In genomic region chr5:104399291-104399950, GRCm38 (mm10) we compare ENCODE assay signal across 12 mouse cellular contexts. TPM values are rescaled to one million over a fixed set of nuclear protein-coding genes. Genes with fewer than 3 reads are reported as not detected.
DNase-seq lines count a peak whose midpoint lies in the region; ATAC-seq and TF ChIP-seq lines count a peak whose summit lies in the region.
"Had no signal": no experiment of that assay in that cellular context is flagged by ENCODE, and none has a peak within 500 bp of the region (broad histone marks: within the 10 kb centered on the region; RNA-seq: fewer than 3 reads in every experiment).

No protein-coding gene starts in this region.

- H3K36me3 ChIP-seq in liver, adult 2 months (ENCODE audit: control insufficient read depth, insufficient read depth, low read length): no peaks in the 10 kb centered on the region
- no peaks in the 10 kb centered on the region for H3K36me3 ChIP-seq in liver, embryonic 11.5 days (ENCODE audit: control insufficient read depth, insufficient read depth, low read length)
- no peaks in the 10 kb centered on the region for H3K36me3 ChIP-seq in stomach, embryonic 15.5 days

- no peaks in the 10 kb centered on the region for H3K79me2 ChIP-seq in liver, adult 2 months (ENCODE audit: control insufficient read depth, insufficient read depth, low read length)

- TF ChIP-seq CTCF in liver, adult 2 months (IDR thresholded peaks at IDR 0.05; ENCODE audit: low read depth, low read length): no peak

- no peak overlapping the region for H3K4me3 ChIP-seq in liver, adult 2 months (ENCODE audit: insufficient read depth, low read depth, low read length)
- no peak overlapping the region for H3K4me3 ChIP-seq in liver, embryonic 11.5 days (ENCODE audit: low read depth, low read length)
- H3K4me3 ChIP-seq in stomach, embryonic 15.5 days (replicated peaks): no peak overlapping the region
- H3K4me3 ChIP-seq: erythroblast, embryonic 14.5 days had no signal

- no peak overlapping the region for H3K4me2 ChIP-seq in liver, embryonic 11.5 days
- H3K4me2 ChIP-seq in stomach, embryonic 15.5 days: no peak overlapping the region

- no peak for ATAC-seq in liver, embryonic 11.5 days (replicated peaks; ENCODE audit: low FRiP score)
- ATAC-seq in stomach, embryonic 15.5 days (ENCODE audit: insufficient read depth, low FRiP score, low read depth): peak; percentile 82

- 28% methylated on average over 9 of the region's 9 CpGs for WGBS in liver, adult 2 months
- WGBS in liver, embryonic 11.5 days: 72% methylated on average over 9 of the region's 9 CpGs
- WGBS in stomach, embryonic 15.5 days: 36% methylated on average over 9 of the region's 9 CpGs

- peak overlapping the region; percentile 49 for H3K27ac ChIP-seq in liver, adult 2 months (replicated peaks; ENCODE audit: insufficient read depth, low read depth, low read length)
- no peak overlapping the region for H3K27ac ChIP-seq in liver, embryonic 11.5 days (ENCODE audit: low read depth, low read length)
- peak overlapping the region; percentile 67 for H3K27ac ChIP-seq in stomach, embryonic 15.5 days

- peak; percentile 93 for DNase-seq in liver, adult 2 months (ENCODE audit: extremely low read depth, low read depth, low spot score)
- DNase-seq in liver, embryonic 11.5 days (ENCODE audit: low spot score): no peak
- peak; percentile 77 for DNase-seq in fibroblast of lung, adult 2 months (ENCODE audit: low read depth)
- peak; percentile 48 for DNase-seq in kidney, postnatal 14 days
- DNase-seq in thymus, postnatal 4 days: no peak
- DNase-seq in left cerebral cortex, postnatal 10 days (ENCODE audit: extremely low spot score in 1 of 2, low spot score in 2 of 2): no peak
- DNase-seq in spleen, adult 18-20 months: no peak
- DNase-seq: cerebellum, postnatal 36 days; layer of hippocampus, adult 9-11 months; lung, postnatal 14 days had no signal

- peak overlapping the region; percentile 38; the same call in 1 of the 2 replicates for H3K9ac ChIP-seq in liver, adult 2 months (ENCODE audit: low read depth, low read length)
- H3K9ac ChIP-seq in liver, embryonic 11.5 days (ENCODE audit: low read depth, low read length): no peak overlapping the region
- H3K9ac ChIP-seq in stomach, embryonic 15.5 days: no peak overlapping the region

- intact Hi-C loops in left cerebral cortex, postnatal 10 days (cut with DNase I): no loop called here

- H3K4me1 ChIP-seq in liver, adult 2 months (ENCODE audit: control insufficient read depth, insufficient read depth, low read length): peaks cover 8% of the 10 kb centered on the region
- no peaks in the 10 kb centered on the region for H3K4me1 ChIP-seq in liver, embryonic 11.5 days (replicated peaks; ENCODE audit: control insufficient read depth, insufficient read depth, low read length)
- H3K4me1 ChIP-seq in stomach, embryonic 15.5 days: 0 out of 2 replicates have a peak, but pooled peaks cover 2% of the 10 kb centered on the region

- no peaks in the 10 kb centered on the region for H3K27me3 ChIP-seq in liver, adult 2 months (ENCODE audit: control insufficient read depth, insufficient read depth, low read length)
- H3K27me3 ChIP-seq in liver, embryonic 11.5 days (replicated peaks; ENCODE audit: control insufficient read depth, insufficient read depth, low read length): no peaks in the 10 kb centered on the region
- no peaks in the 10 kb centered on the region for H3K27me3 ChIP-seq in stomach, embryonic 15.5 days (replicated peaks)

- no peak for TF ChIP-seq POLR2A in liver, adult 2 months (IDR thresholded peaks at IDR 0.05; ENCODE audit: extremely low read depth, insufficient read depth, low read length)

- H3K9me3 ChIP-seq in liver, embryonic 11.5 days (ENCODE audit: control insufficient read depth, low read length): no peaks in the 10 kb centered on the region
- H3K9me3 ChIP-seq in stomach, embryonic 15.5 days: no peaks in the 10 kb centered on the region

RNA-seq across cellular contexts. Expression of gene Spp1, which starts 35.5 kb away (rescaled TPM):
- 29.8 and 39.8 TPM in 2 replicates for total RNA-seq in liver, adult 2 months (2014; rRNA removed)
- 16.7 and 19.3 TPM in 2 replicates for polyA plus RNA-seq in liver, adult 2 months (2012; rRNA removed)
- 2.9 and 4.4 TPM in 2 replicates for polyA plus RNA-seq in liver, embryonic 11.5 days (2014; fragmentation: Nextera tagmentation; extraction: Ambion mirVana)
- 179 and 274 TPM in 2 replicates for polyA plus RNA-seq in stomach, embryonic 15.5 days (2015; fragmentation: Nextera tagmentation; extraction: Ambion mirVana)
- 10 to 100 TPM in 1 of 2 experiments, 1 to 10 TPM in 1; 6.9 to 10.1 TPM for total RNA-seq in left cerebral cortex, postnatal 10 days (2021)
- polyA plus RNA-seq: erythroblast, embryonic 14.5 days had no signal

RNA-seq across cellular contexts. Expression of gene Pkd2, which starts 59.8 kb away (rescaled TPM):
- total RNA-seq in liver, adult 2 months (2014; rRNA removed): 11.1 and 11.2 TPM in 2 replicates
- polyA plus RNA-seq in liver, adult 2 months (2012; rRNA removed): 5.7 and 5.8 TPM in 2 replicates
- 6.8 and 6.9 TPM in 2 replicates for polyA plus RNA-seq in liver, embryonic 11.5 days (2014; fragmentation: Nextera tagmentation; extraction: Ambion mirVana)
- 14.9 and 16.2 TPM in 2 replicates for polyA plus RNA-seq in stomach, embryonic 15.5 days (2015; fragmentation: Nextera tagmentation; extraction: Ambion mirVana)
- 10 to 100 TPM; 24.8 to 25.7 TPM for total RNA-seq in left cerebral cortex, postnatal 10 days (2021)
- polyA plus RNA-seq: erythroblast, embryonic 14.5 days had no signal

Comparison
In these comparisons a context has a peak if more than half of its experiments do, and no peak if none do; other contexts are left out.
1. DNase-seq: peak in liver, adult 2 months (single experiment), fibroblast of lung, adult 2 months (single experiment) and kidney, postnatal 14 days (single experiment); none in liver, embryonic 11.5 days (single experiment), thymus, postnatal 4 days (single experiment), left cerebral cortex, postnatal 10 days (0 of 2) and spleen, adult 18-20 months (0 of 2).